Mouse (Mus musculus) testis, adult 2 months (tissue): Measurements from ENCODE around the gene Amigo1.

Source experiments
- CTCF ChIP-seq: fragments of 200-500 bp; IDR thresholded peaks from 2 replicates; pipeline ENCODE4 v1.5.1; 2012; ENCODE audit warnings: low read depth, mild to moderate bottlenecking, inconsistent platforms, low read length, moderate library complexity; ENCODE audit not compliant: control insufficient read depth, insufficient read depth, insufficient replicate concordance
- POLR2A ChIP-seq: fragments of 200-500 bp; IDR thresholded peaks from 2 replicates; pipeline ENCODE4 v1.6.1; 2012; ENCODE audit warnings: low read depth, mild to moderate bottlenecking, inconsistent platforms, low read length, moderate library complexity; ENCODE audit not compliant: control insufficient read depth

DNA sequence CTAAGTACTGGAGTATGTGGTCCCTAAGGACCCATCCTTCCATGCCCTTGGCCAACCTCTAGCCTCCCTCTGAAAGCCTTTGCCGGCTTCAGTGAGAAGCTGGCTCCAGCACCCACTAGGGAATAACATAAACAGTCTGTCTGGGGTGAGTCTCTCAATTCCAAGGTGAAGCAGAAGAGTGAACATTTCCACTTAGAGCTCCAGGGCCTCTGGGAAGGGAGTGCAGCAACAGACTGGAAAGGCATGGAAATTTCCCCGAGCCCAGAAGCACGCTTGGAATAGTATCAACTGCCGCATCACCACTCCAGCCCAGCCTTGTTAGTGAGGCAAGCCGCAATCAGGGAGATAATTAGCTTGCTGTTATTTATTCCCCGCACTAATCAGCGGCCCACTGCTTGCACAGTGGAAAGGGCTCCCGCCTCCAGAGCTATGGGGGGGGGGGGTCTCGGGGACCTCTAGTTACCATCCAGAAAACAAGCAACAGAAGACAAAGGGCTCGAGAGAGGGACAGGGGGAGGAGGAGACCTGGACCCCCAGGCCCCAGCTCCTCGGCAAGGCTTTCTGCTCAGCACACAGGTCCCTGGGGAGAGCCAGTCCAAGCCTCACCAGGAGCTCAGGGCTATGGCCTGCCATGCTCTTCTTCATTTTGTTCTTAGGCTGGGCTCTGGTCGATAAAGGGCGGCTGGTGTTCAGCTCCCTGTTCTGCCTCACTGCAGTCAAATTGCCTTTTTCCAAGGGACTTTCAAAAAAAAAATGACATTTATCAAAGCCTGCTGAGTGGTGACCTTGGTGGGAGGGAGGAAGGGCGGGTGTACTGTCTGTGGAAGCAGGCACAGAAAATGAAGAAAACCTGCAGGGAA, 11.2 kb upstream of the Amigo1 start:
- TF ChIP-seq POLR2A (no peak), CTCF (no peak)
